Mouse (Mus musculus) cortical plate, adult 2 months (tissue): Measurements from ENCODE around the gene Srd5a3.

Experiments
- CTCF ChIP-seq: fragments of 200-500 bp; IDR thresholded peaks from 2 replicates; pipeline ENCODE4 v1.5.1; 2011; ENCODE audit warnings: mild to moderate bottlenecking, control low read depth, low read length; ENCODE audit not compliant: insufficient read depth; ENCODE audit errors: extremely low read depth
- POLR2A ChIP-seq: fragments of 200-500 bp; IDR thresholded peaks from 2 replicates; pipeline ENCODE4 v1.6.1; 2011; ENCODE audit warnings: mild to moderate bottlenecking, low read length, control low read depth; ENCODE audit not compliant: insufficient read depth; ENCODE audit errors: extremely low read depth

- TF ChIP-seq CTCF (no peak), POLR2A (no peak)
Observed at GRCm38 (mm10) chr5:76111173-76111572, 28.9 kb upstream of the Srd5a3 start.
